Mouse (Mus musculus) kidney, postnatal 4 days (tissue): ENCODE measurements around the gene Lemd1.
A peak's percentile ranks its signal among the peaks of the same experiment; 100 is the strongest.
"Not testable (repeated sequence)": the region's sequence is repeated elsewhere in the genome, so short reads cannot be mapped to it uniquely, and the experiment has no call there.

ENCODE experiments used
- DNase-seq, 2 experiments: peaks; one replicate each; pipeline ENCODE4 v3.0.0; 2021; ENCODE audit warnings: mixed read lengths in 2 of 2

The Lemd1 gene

GRCm38 (mm10) chr1:132261058-132261457 is 69.8 kb downstream of the Lemd1 start:
- DNase-seq: peak; percentile 28 to 30

GRCm38 (mm10) chr1:132263618-132264017 is 72.4 kb downstream of the Lemd1 start:
- DNase-seq: no peak

GRCm38 (mm10) chr1:132264577-132264976 is 73.3 kb downstream of the Lemd1 start:
- DNase-seq: no peak

DNA sequence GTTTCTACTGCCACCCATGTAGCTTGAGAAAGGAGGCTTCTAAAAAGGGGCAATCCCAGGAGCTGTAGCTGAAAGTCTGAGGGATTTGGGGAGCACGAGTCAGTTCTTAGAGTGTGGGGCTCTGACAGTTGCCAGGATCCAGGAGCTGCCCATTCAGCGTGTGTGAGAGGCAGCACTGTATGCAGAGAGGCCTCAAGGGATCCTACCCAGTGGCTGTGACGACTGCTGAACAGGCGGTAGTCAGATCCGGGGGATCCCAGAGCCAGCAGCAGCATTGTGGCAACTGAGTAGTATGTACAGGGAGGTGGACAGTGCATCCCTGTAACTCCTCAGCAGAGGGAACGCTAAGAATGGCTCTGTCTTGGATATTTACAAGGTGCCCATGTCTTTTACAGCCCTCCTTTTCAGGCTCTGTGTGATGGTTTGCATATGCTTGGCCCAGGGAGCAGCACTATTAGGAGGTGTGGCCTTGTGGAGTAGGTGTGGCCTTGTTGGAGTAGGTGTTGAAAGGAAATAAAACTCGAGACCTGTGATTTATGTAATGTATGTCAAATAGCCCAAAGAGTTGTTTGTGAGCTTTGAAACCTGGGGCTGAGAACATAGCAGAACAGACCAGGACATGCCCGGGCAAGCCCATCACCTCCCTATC is 74.1 kb downstream of the Lemd1 start:
- peak in 1 of 2 experiments; percentile 34 for DNase-seq

- no peak for DNase-seq
Observed at GRCm38 (mm10) chr1:132265936-132266335, 74.7 kb downstream of the Lemd1 start.

DNA sequence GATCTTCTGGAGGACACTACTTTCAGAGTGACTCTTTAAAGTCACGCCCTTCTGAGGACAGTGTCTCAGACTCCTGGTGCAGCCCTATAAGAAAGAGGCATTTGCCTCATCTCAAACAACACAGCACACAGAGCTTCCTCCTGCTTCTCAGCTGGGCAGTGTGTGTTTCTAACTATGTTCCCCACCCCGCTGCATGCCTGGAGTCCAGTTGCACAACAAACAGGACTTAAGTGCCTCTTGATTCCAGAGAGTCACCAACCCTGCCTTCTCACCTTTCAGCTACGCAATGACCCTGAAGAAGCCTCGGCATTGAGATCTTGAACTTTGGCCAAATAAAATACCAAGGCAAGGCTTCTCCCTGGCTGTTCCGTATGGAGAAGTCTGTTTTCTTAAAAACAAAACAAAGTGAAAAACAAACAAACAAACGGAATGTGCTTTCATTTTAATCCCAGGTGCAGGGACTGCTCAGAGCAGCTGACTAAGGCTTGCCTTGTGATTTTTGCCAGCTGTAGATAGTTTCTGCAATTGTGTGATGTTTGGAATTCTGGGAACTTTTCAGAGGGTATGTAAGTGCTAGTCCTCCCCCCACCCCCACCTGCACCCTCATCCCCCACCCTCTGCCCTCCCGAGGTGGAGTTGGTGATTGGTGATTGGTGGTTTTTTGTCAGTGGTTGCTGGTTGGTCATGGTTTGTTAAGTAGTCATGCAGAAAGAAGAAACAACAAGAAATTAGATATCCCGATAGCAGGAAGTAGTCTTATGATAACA is 75.7 kb downstream of the Lemd1 start:
- peak in 1 of 2 experiments; percentile 50 for DNase-seq

DNA sequence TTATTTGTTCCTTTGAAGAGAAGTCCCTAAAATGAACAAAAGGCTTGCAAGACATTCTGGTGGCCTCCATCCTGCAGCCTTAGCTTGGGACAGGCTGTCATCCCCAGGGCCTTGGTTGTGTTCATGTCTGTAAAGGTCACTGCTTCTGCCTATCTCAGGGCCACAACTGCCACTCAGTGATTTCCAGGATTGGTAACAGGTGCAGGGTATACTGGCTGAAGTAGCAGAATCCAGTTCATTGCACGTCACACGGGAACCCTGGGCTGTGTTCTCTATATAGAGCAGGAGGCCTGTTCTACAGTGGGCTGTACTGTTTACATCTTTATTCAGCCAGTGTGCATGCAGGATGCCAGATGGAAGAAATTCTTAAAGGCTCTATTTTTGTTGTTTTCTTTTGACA is 76.7 kb downstream of the Lemd1 start:
- DNase-seq: no peak

GRCm38 (mm10) chr1:132268418-132269060 is 77.3 kb downstream of the Lemd1 start:
- DNase-seq: no peak

GRCm38 (mm10) chr1:132271237-132271636 is 80.0 kb downstream of the Lemd1 start:
- DNase-seq: no peak

GRCm38 (mm10) chr1:132276694-132277093 is 85.5 kb downstream of the Lemd1 start:
- DNase-seq: no peak

- no peak for DNase-seq
Observed at GRCm38 (mm10) chr1:132277124-132277523, 85.9 kb downstream of the Lemd1 start.

DNA sequence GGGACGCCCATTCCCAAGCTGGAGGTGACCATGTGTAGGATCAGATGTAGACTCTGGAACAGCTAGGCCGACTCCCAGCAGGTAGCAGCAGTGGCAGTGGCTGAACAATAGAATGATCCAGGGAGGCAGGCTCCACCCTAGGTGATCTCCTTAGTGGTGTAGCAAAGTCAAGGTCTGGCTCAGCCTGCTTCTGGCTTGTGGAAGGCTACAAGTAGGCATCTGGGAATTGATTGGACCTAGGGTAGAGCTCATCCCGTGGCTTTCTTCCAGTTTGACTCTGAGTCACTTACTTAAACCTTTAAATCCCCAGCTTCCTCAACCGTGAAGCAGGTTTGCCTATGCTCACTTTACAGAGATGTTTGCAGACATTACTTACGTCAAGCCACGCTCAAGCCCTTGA is 89.4 kb downstream of the Lemd1 start:
- DNase-seq: not testable (repeated sequence)

DNA sequence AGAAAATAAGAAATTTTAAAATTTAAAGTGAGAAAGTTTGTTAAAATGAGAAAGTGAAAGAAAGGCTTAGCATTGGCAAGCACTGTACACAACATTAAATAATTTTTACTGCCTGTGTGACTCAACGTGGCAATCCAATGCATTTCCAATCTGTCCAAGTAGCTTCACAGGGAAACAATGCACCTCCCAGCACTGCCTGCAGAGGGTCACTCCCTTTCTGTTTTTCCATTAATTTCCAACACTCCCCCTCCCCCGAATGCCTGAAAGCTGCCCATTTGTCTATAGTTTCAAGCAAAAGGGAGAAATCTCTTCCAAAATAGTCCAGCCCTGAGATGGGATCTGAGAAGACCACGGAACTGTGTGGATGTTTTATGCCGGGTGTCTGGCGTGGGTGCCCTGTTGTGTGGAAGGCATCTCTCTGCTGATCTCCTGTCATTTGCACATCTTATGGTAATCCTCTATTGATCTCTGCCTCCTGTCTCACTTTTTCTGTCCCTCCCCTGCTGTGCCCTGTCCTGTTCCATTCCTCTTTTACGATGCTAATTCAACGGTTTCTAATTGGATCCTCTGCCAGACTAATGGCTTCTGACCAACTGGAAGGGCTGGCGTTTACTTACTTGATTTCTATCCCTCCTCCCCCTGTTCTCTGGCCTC is 90.4 kb downstream of the Lemd1 start:
- no peak for DNase-seq

GRCm38 (mm10) chr1:132282177-132282536 is 90.9 kb downstream of the Lemd1 start:
- DNase-seq: no peak

DNA sequence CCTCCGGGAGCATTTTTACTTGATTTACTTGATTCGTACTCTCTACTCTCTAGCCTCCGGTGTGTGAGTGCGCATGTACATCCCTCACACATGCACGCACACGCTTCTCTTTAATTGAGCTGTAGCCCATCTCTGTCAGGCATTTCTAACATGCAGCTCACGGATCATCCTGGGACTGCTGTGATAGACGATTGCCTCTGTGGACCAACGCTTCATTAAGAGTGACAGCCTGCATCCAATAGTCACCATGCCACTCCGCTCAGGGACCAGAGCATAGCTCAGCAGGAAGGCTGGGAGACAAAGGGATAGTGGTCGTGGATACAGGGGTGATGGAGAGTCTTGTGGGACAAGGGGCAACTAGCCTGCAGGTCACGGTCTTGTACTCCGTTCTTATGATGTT is 91.8 kb downstream of the Lemd1 start:
- DNase-seq: no peak

GRCm38 (mm10) chr1:132286735-132287134 is 95.5 kb downstream of the Lemd1 start:
- DNase-seq: no peak

GRCm38 (mm10) chr1:132287445-132287844 is 96.2 kb downstream of the Lemd1 start:
- no peak for DNase-seq

DNA sequence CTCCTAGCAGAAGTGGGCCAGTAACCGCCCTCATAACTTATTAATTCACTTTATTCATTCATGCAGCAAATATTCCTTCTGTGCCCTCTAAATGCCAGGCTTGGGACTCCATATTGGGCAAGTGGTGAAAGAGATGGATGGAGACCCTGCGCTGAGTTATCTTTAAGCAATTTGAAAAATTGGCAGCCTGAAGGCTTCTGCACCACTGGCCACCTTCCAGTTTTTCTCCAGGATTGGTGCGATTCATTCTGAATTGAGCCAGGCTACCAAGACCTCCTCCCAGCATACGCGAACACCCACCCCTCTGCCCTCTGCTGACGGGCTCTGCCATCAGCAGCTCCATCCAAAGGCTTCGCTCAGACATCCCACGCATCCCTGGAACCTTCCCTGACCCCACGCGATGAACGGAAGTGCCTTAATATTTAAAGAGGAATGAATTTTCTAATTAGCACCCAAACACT is 96.8 kb downstream of the Lemd1 start:
- DNase-seq: peak in 1 of 2 experiments; percentile 53

GRCm38 (mm10) chr1:132289965-132290364 is 98.7 kb downstream of the Lemd1 start:
- DNase-seq: no peak

DNA sequence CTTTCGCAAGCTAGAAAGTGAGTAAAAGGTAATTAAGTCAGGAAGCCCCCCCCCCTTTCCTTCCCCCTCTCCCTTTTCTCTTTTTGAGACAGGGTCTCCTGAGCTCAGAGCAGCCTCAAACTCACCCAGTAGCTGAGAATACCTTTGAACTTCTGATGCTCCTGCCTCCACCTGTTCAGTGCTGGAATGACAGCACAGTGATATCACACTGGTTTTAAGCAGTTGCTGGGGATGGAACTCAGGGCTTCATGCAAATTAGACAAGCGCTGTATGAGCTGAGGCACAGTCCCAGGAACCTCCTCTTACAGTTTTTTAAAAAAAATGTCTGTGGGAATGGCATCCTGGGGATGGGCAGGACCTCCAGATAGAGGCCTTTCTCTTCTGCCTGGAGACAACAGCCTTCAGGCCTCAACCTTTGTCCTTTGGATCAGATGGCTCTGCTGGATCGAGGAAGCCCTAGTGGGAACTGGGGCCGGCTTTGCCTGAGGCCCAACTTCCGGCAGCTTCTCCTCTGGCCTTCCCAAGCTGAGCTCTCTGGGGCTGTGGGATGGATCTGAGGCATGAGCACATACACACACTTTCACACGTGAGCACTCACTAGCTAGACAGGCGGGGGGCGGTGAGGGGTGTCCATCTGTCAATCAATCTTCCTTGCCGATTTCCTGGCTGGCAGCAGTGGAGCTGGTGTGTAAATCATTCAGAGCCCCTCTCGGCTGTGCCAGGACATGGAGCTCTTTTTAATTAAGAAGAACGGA is 99.9 kb downstream of the Lemd1 start:
- peak; percentile 26 to 56 for DNase-seq

DNA sequence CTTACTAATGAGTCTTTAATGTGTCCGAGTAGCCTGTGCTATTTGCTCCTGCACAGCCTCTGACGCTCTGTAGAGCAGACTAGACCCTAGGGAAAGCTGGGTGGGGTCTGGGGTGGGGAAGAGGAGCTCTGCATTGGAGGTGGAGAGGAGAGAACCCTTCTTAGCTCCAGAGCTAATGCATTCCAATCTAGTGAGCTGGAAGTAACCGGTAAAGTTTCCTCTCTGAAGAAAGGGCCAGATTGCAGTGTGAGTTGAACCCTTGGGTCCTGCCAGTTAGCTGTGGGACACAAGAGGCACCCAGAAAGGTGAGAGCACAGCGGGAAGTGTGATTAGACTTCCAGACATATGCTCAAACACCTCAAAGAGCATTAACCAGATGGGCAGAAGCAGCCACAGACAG is 100.5 kb downstream of the Lemd1 start:
- DNase-seq: no peak

- DNase-seq: peak; percentile 75 to 83
Observed at GRCm38 (mm10) chr1:132292318-132293129, 101.3 kb downstream of the Lemd1 start.
